Mouse (Mus musculus) NIH3T3 (cell line): ENCODE results near the gene Il1rl2.

Experiments
- DNase-seq: peaks from one replicate; pipeline ENCODE4 v3.0.0-alpha.2; 2012; ENCODE audit warnings: low read depth

Gene Il1rl2

DNA sequence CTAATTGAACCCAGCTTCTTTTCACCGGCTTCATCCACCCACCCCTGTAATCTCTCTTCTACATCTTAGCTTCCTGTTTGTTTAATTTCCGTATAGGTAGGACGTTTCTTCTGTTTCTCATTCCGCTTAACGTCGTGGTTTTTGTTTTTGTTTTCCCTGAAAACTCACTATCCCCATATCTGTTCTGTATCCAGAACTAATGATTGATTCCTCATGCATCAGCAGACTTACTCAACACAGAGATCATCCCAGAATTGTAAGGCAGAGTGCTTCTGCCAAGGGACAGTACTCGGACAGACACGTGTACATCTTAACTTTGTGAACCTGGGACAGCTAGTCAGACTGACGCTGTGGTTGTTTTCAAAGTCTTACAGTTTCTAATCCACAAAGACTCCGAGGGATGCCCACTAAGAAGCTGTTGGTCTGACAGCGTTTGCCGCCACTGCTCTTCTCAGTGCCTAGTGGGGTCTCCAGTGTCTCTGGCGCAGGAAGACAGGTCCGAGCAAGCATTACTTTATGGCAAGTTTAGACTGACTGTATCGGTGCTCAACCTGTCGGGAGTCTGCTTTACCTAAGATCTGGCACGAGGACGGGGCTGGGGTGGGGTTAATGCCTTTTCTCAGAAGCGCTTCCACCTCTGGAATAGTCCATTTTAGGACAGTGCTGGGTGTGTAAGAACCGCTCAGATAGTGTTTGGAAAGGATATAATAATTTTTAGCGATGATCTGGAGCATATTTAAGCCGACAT is 719 bp downstream of the Il1rl2 start:
- DNase-seq = peak; percentile 51

DNA sequence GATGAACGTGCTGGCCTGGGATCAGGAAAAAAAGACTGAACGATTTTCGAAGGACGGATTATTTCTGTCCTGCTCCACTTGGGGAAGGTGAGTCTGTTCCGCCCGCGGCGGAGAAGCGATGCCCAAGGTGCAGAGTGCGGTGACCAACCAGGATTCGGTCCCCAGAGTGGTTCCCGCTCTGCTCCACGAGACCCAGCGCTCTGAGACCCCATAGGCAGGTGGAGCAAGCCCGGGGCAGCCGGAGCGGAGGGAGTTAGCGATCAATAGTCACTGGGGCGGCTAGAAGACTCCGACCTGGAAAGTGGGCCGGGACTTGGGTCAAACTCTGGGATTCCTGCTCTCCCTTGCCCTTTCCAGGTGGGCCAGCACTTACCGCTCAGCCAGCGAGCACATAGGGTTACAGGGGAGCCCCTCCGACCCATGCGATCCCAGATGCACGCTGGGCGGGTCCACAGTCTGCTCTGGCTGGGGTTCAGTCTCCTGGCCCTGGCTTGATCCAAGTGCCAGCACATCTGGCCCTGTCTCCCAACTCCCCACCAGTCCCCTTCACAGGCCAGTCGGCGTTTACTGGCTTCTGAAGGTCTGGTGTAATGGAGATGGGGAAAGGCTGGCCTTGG is 1.4 kb downstream of the Il1rl2 start:
- no peak for DNase-seq

DNA sequence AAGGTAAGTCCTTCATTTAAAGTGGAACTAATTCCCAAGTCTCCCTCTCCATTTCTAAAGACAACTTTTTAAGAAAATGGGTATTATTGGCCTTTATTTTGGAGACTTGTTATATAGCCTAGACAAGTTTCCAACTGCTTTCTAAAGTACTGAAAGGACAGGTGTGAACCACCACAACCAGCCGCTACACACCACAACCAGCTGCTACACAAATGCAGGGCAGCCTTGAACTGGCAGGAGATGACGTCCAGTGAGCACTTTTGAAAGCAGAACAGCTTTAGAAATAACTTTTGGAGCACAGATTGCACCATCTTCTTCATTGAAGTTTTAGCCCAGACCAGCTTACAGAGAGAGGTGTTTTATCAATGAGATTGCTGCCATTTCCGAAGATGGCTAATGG is 3.2 kb downstream of the Il1rl2 start:
- DNase-seq = no peak

DNA sequence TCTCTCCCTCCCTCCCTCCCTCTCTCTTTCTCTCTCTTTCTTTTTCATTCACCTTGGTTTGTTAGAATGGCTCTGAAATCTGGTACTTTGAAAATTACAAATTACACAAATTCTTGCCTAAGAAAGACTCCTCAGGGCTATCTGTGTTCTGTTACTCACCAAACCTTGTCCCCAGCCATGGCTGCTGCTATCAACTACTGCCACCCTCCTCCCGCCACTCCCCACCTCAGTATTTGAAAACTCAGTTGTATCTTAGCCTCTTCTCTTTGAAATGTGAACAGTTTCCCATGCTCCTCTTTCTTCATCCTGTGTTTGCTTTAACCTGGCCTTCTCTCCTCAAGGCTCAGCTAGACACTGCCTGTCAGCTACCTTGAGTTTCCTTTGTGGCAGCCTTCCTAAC is 5.1 kb downstream of the Il1rl2 start:
- no peak for DNase-seq

- DNase-seq = no peak
Observed at GRCm38 (mm10) chr1:40330181-40330580, 5.8 kb downstream of the Il1rl2 start.

DNA sequence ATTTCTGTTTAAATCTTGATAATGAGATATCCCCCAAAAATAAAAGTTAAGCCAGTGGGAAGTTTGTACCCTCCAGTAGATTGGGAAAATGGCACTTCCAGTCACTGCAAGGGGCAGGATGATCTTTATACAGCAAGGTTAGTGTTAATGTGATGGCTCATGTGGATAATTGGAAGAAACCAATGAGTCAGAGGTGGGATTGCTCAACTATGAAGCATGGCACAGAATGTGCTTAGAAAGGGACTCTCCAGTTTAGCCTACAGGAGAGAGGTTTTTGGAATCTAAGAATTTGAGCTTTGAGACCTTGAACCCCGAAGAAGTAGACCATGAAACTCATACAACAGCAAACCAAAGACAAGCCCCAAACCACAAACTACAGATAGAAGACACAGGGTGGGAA is 14.9 kb downstream of the Il1rl2 start:
- peak; percentile 73 for DNase-seq

DNA sequence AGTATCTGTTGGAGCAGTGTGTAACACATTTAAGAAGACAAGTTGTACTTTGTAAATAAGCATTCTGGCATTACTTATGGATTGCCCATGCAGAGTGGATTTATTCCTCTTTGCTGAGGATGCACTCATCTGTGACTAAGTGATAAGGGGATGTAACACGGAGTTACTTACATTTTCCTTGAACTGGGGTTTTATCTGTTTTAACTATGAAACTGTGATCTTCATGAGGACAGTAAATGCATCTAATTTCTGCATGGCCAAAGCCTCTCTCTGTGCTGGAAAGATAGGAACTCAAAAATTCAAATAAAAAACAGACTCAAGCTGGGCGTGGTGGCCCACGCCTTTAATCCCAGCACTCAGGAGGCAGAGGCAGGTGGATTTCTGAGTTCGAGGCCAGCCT is 15.7 kb downstream of the Il1rl2 start:
- no peak for DNase-seq

DNA sequence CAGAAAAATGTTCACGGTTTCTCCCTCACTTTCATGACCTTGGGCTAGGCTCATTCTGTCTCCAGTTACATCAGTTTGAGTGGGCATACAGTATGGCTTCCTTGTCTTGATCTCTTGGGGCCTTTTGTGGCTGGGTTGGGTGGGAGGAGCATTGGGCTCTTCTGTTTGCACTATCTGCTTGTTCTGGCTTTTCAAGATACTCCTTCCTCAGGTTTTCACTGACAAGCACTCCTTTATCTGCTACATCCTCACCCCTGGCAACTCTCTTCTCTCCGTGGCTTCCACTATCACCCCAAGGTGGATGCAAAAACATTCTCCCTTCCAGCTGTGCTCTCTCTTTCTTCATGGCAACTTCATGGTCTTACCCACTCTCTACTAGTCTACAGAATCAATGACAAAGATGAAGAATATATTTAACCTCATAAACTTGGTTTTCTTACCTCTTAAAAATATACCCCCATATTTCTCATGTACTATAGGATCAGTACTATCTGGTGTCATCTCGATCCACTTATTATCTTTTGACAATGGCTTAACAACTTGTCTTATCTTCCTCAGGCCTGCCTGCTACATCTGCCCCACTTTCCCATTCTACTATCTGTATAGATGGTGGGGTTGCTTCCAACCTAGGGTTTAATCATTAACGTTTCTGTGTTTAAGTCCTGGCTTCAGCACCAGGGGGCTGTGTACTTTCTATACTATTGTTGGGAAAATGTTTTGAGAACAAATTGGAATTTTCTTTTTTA is 27.9 kb downstream of the Il1rl2 start:
- DNase-seq = peak; percentile 35

DNA sequence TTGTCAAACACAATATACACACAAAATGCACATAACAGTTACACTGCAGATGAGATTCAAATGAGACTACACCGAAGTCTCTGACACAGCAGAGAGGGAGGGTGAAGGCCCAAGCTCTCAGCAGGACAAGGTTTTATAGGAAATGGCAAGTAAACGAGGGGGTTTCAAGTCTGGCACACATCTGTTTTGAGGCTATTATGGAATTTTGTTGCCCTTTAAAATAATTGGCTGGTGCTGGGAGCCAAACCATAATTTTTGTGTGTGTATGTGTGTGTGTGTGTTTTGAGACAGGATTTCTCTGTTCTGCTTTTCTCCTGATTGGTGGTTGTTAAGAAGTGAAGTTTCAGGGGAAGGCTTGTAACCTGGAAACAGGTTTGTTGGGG is 28.5 kb downstream of the Il1rl2 start:
- DNase-seq = peak; percentile 69

DNA sequence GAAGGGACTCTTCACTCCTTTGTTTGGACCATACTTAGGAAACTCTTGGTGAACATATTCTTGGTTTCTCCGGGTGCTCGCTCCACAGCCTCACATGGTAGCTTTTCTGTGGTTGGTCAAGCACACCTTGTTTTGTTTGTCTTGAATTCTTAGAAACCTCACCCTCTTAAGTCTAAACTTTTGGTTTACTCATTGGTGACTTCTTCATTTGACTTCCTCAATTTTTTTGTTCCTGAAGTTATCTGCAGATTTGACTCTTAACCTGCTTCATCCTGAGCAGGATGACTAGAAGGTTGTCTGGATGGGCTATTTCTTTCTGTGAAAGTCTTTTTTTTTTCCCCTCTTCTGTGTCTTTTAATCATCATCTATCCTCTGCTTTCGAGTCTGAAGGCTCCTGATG is 30.3 kb downstream of the Il1rl2 start:
- no peak for DNase-seq

DNA sequence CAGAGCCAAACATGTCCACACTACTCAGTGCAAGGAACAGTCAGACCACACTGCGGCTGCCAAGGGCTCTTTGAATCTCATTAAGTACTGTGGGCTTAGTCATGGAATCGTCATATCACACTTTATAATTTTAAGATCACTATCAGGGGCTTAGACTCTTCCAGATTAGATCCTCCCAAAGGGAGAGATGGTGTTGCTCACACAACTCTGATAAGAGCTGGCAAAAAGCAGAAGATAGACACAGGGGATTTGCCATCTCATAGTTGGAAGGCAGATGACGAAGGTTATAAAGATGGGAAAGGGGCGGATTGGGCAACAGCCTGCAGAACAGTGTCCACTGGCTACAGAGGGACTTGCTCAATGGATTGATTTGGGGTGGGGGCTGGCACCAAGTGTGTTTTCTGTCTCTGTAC is 31.0 kb downstream of the Il1rl2 start:
- DNase-seq = peak; percentile 67

DNA sequence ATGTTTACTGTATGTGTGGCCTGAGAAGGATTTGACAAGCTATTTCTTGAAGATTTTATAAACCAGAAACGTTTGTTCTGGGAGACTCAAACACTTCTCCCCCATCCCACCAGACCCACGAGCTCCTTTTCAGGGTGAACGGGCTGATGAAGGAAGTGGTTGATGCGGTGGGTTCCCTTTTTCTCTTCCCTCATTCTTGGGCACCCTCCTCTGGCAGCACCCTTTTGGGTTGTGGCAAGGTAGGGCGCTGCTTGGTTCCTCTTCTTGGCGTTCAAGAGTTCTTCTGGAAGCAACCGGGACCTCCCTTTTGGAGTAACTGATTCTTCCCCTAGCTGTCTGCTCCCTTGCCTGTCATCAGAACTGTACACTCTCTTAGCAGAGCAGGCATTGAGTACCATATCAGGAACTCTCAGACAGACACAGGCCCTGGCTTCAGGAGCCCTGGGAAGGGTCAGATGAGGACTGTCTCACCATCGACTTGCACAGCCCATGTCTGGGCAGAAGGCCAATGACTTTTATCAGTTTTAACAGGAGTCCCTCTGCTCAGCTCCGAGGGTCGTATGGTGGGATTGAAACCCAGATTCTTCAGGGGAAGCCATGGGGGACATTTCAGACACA is 31.6 kb downstream of the Il1rl2 start:
- no peak for DNase-seq

DNA sequence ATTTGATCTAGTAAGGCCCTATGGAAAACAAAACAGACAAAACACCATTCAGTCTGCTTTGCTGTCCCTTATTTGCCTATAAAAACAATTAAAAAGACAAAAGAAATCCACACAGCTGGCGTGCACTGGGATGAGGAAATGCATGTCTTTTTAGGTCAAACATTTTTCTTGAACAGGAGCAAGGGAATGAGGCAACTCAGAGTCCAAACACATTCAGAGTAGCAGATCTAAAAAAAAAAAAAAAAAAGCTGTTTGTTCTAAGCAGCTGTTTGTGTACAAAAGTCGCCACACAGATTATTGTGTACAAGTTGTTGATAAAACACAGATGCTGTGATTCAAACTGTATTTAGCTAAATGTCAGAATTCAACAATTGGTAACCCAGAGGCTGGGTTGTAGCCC is 33.5 kb downstream of the Il1rl2 start:
- DNase-seq = peak; percentile 36

GRCm38 (mm10) chr1:40358351-40358750 is 33.9 kb downstream of the Il1rl2 start:
- no peak for DNase-seq

DNA sequence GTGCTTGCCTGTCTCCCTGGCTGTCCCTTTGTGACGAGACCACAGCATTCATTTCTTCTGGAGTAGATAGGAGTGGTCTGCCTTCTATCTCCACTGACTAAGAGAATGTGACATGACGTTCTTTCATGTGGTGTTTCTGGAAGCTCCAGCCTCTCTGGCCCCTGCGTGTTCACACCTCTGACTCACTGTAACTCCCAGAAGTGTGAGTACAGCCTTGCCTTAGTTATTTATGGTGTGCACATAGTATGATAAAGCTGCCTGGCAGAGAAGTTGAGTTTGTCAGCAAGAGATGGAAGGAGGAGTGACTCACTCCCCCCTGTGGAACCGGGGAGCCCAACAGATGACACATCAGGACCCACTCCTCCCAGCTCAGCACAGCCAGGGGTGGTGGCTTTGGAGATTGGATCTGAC is 34.4 kb downstream of the Il1rl2 start:
- peak; percentile 87 for DNase-seq

GRCm38 (mm10) chr1:40359731-40360130 is 35.3 kb downstream of the Il1rl2 start:
- DNase-seq = peak; percentile 75

- no peak for DNase-seq
Observed at GRCm38 (mm10) chr1:40360969-40361368, 36.6 kb downstream of the Il1rl2 start.

DNA sequence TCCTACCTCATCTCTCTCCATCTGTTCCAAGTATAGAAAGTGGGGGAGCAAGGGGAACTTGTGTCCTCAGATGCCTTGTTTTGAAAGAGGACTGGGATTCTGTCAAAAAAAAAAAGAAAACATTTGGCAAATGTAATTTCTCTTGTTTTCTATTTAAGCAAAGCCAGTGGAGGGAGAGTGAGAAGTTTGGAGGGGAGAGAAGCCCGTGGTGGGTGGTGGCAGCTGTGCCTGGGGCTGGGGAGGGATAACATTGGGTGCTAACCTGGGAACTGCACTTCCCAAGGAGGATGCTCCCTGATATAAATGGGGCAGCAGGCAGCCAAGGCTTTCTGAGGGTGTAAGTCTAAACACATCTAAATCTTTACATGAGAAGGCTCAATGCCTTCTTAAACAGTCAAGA is 37.2 kb downstream of the Il1rl2 start:
- no peak for DNase-seq

- no peak for DNase-seq
Observed at GRCm38 (mm10) chr1:40362784-40363183, 38.4 kb downstream of the Il1rl2 start.

GRCm38 (mm10) chr1:40372951-40373350 is 48.5 kb downstream of the Il1rl2 start:
- peak; percentile 78 for DNase-seq

GRCm38 (mm10) chr1:40375148-40375547 is 50.7 kb downstream of the Il1rl2 start:
- no peak for DNase-seq

DNA sequence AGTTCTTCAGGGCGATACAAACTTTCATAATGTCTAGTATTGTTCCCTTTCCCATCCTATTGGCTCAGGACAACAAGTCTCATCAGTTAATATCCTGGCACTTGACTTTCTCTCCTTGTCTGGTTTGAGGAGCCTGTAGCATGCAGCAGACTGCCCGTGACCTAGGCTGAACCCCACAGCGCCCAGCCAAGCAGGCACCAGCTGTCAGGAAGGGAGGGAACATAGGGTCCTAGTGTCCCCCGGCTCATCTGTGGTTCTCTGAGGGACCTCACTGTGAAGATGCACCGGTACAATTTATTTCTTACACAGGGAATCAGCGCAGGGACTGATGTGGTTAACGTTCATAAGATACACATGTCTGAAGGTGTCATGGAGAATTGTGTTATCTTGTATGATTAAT is 52.3 kb downstream of the Il1rl2 start:
- DNase-seq = no peak

- peak; percentile 93 for DNase-seq
Observed at GRCm38 (mm10) chr1:40378794-40379193, 54.4 kb downstream of the Il1rl2 start.
